Mouse (Mus musculus): ENCODE results near the gene Creb5. TPM values are rescaled to one million over a fixed set of nuclear protein-coding genes. Genes with fewer than 3 reads are reported as not detected.

Gene Creb5
- polyA plus RNA-seq, 1 experiment from 2014 or later = 10.0 TPM

DNA sequence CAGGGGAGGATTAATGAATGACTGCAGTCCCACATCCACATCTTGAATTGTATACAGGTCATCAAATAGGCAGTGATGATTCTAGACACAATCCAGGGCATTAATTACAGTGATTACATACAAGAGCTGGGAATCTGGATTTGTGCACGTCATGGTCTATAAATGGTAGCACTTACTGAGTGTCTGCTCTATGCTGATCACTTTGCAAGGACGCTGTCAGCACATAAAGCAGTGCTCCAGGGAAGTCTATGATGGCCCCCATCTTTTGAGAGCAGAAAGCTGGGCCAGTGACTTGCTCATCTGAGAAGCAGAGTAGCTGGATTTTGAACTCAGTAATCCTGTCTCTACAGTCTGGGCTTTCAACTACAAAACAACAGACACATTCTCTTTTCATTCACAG, 318.1 kb downstream of the Creb5 start:
- H3K4me2 ChIP-seq (ENCODE audit: low read depth, low read length) = no peak overlapping the region
- no peak for ATAC-seq (ENCODE audit: insufficient read depth, low FRiP score)
- H3K27ac ChIP-seq (ENCODE audit: low read length) = no peak overlapping the region
- no peak overlapping the region for H3K9ac ChIP-seq (ENCODE audit: low read length)
- H3K4me3 ChIP-seq (replicated peaks; ENCODE audit: low read length) = no peak overlapping the region
- no peaks in the 10 kb centered on the region for H3K4me1 ChIP-seq (ENCODE audit: control insufficient read depth, insufficient read depth, low read length)
- H3K27me3 ChIP-seq (ENCODE audit: control insufficient read depth, insufficient read depth, low read length) = no peaks in the 10 kb centered on the region
- 74% methylated on average over 2 of the region's 2 CpGs for WGBS
- H3K9me3 ChIP-seq (replicated peaks; ENCODE audit: control insufficient read depth, low read length) = no peaks in the 10 kb centered on the region
- H3K36me3 ChIP-seq (ENCODE audit: control insufficient read depth, insufficient read depth, low read length) = no peaks in the 10 kb centered on the region

DNA sequence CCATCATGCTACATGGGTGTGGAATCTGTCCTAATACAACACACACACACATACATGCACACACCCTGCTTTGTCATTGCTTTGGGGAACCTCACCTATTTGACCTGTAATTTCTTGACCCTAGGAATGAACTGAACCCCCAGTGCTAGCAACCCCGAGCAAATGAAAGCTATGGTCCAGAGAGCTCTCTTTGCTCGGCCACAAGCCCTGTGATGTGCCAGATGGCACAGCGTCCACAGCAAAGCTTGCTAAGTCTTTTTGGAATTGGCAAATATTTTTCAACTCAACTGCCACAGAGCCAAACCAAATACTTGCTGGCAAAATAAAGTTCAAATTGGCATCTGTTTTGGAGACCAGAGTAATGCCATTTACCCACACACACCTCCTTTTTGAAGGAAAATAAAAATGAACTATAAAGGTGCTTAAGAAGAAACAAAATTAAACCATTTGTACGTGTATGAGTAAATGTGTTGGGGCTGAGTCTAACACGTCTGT, 324.4 kb downstream of the Creb5 start:
- Histone ChIP-seq H3K27me3 (ENCODE audit: control insufficient read depth, insufficient read depth, low read length) (no peaks in the 10 kb centered on the region), H3K9me3 (replicated peaks; ENCODE audit: control insufficient read depth, low read length) (no peaks in the 10 kb centered on the region), H3K4me1 (ENCODE audit: control insufficient read depth, insufficient read depth, low read length) (peaks cover 6% of the 10 kb centered on the region; the same call in 1 of the 2 replicates), H3K9ac (ENCODE audit: low read length) (no peak overlapping the region), H3K4me3 (replicated peaks; ENCODE audit: low read length) (no peak overlapping the region), H3K27ac (ENCODE audit: low read length) (no peak overlapping the region), H3K4me2 (ENCODE audit: low read depth, low read length) (no peak overlapping the region), H3K36me3 (ENCODE audit: control insufficient read depth, insufficient read depth, low read length) (no peaks in the 10 kb centered on the region)
- ATAC-seq (ENCODE audit: insufficient read depth, low FRiP score) = no peak
- WGBS = 81% methylated on average over 5 of the region's 5 CpGs

DNA sequence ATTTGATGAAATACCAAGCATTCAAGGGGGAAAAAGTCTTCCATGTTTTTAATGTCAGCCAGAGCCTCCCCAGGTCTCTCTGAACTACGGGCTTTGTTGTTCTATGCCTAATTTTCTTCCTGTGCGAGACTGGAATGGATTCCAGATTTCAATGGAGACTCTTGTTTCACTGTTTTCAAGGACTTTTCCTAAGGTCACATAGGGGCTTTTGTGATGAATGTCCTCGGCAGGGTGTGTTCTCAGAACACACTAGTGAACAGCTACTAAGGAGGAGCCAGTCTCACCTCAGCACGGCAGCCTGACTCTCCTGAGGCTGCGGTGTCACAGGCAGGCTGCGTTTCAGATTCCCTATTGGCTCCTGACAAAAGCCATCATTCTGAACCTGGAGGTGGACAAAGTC, 325.6 kb downstream of the Creb5 start:
- no peak overlapping the region for H3K9ac ChIP-seq (ENCODE audit: low read length)
- ATAC-seq (ENCODE audit: insufficient read depth, low FRiP score) = no peak
- H3K4me3 ChIP-seq (replicated peaks; ENCODE audit: low read length) = no peak overlapping the region
- no peak overlapping the region for H3K27ac ChIP-seq (ENCODE audit: low read length)
- no peaks in the 10 kb centered on the region for H3K36me3 ChIP-seq (ENCODE audit: control insufficient read depth, insufficient read depth, low read length)
- H3K27me3 ChIP-seq (ENCODE audit: control insufficient read depth, insufficient read depth, low read length) = no peaks in the 10 kb centered on the region
- no peaks in the 10 kb centered on the region for H3K9me3 ChIP-seq (replicated peaks; ENCODE audit: control insufficient read depth, low read length)
- H3K4me2 ChIP-seq (ENCODE audit: low read depth, low read length) = no peak overlapping the region
- H3K4me1 ChIP-seq (ENCODE audit: control insufficient read depth, insufficient read depth, low read length) = peaks cover 6% of the 10 kb centered on the region; the same call in 1 of the 2 replicates
- 39% methylated on average over 6 of the region's 6 CpGs for WGBS

DNA sequence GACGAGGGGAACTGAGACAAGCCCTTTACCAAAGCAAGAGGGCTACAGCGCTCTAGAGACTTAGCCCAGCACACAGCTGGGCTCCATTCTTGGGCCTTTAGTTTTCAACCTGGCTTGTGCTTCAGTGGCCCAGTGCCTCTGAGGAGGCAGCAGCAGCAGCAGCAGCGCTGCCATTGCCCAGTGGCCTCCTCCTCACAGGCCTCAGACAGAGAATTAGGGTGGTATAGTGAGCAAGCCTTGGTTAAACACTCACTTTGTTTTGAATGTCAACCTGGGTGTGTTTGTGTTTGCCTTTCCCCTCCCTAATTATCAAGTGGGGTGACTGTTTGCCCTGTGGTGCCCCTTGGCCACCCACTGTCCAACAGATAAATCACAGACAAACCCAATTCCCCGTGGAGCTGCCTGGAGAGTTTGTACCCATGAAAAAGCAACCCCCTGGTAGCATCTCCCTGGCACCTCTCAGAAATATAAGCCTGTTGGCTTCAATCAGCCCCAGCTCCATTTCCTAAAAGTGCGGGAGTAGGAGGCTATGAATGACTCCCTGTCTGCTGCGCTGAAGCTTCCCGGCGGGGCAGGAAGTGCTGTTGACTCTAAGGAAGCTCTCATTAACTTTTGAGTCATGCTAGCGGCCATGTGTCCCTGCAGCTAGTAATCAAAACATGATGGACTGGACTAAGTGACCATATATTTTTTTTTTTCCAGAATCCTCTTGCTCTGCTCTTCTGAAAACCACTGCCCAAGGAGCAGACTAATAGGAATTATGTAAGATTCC, 328.6 kb downstream of the Creb5 start:
- Histone ChIP-seq H3K27ac (ENCODE audit: low read length) (peak overlapping the region; percentile 31; the same call in 1 of the 2 replicates), H3K9ac (ENCODE audit: low read length) (no peak overlapping the region), H3K4me3 (replicated peaks; ENCODE audit: low read length) (no peak overlapping the region), H3K4me1 (ENCODE audit: control insufficient read depth, insufficient read depth, low read length) (peaks cover 7% of the 10 kb centered on the region; the same call in 1 of the 2 replicates), H3K27me3 (ENCODE audit: control insufficient read depth, insufficient read depth, low read length) (no peaks in the 10 kb centered on the region), H3K36me3 (ENCODE audit: control insufficient read depth, insufficient read depth, low read length) (no peaks in the 10 kb centered on the region), H3K4me2 (ENCODE audit: low read depth, low read length) (no peak overlapping the region), H3K9me3 (replicated peaks; ENCODE audit: control insufficient read depth, low read length) (no peaks in the 10 kb centered on the region)
- ATAC-seq (ENCODE audit: insufficient read depth, low FRiP score) = no peak
- WGBS = 45% methylated on average over 9 of the region's 9 CpGs

DNA sequence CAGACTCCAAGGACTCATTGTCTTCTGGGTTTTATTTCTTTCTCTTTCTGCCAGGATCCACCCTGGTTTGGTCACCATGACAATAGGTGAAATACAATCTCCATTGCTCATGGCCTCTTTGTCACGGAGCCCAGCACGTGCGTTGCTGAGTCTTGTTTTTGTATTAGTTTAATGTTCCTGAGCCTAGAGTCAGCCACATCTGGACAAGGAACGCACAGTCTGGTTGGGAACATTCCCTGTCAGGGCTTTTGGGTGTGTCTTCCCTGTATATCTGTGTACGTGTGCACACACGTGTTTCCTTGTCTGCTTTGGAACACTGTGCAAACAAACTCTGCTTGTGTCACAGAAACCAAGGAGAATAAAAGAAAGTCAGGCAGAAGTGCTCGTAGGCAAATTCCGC, 331.1 kb downstream of the Creb5 start:
- Histone ChIP-seq H3K4me3 (replicated peaks; ENCODE audit: low read length) (no peak overlapping the region), H3K4me2 (ENCODE audit: low read depth, low read length) (no peak overlapping the region), H3K9ac (ENCODE audit: low read length) (no peak overlapping the region), H3K36me3 (ENCODE audit: control insufficient read depth, insufficient read depth, low read length) (no peaks in the 10 kb centered on the region), H3K9me3 (replicated peaks; ENCODE audit: control insufficient read depth, low read length) (no peaks in the 10 kb centered on the region), H3K27me3 (ENCODE audit: control insufficient read depth, insufficient read depth, low read length) (no peaks in the 10 kb centered on the region), H3K4me1 (ENCODE audit: control insufficient read depth, insufficient read depth, low read length) (0 out of 2 replicates have a peak, but pooled peaks cover 3% of the 10 kb centered on the region), H3K27ac (ENCODE audit: low read length) (peak overlapping the region; percentile 12)
- WGBS = 54% methylated on average over 8 of the region's 8 CpGs
- ATAC-seq (ENCODE audit: insufficient read depth, low FRiP score) = peak; percentile 69

DNA sequence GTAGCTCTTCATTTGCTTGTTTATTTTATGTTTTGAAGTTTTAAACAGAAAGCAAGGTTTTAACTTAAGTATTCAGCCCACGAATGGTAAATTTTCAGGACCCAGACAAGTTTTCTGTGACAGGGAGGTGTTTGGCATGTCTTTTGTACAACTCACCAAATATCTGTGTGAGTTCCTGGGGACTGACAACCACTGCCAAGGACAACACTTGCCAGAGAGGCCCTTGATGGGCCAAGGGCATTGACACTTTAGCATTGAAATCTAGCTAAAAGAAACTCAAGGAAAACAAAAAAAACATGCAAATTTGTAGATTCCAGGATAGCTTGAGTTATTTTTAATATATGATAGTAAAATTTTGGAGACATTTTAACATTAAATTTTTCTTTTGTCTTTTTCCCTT, 332.6 kb downstream of the Creb5 start:
- no peaks in the 10 kb centered on the region for H3K36me3 ChIP-seq (ENCODE audit: control insufficient read depth, insufficient read depth, low read length)
- no peak overlapping the region for H3K9ac ChIP-seq (ENCODE audit: low read length)
- 0 out of 2 replicates have a peak, but pooled peaks cover 3% of the 10 kb centered on the region for H3K4me1 ChIP-seq (ENCODE audit: control insufficient read depth, insufficient read depth, low read length)
- ATAC-seq (ENCODE audit: insufficient read depth, low FRiP score) = no peak
- H3K4me2 ChIP-seq (ENCODE audit: low read depth, low read length) = no peak overlapping the region
- no peak overlapping the region for H3K27ac ChIP-seq (ENCODE audit: low read length)
- WGBS = 73% methylated on average over 1 of the region's 1 CpGs
- no peak overlapping the region for H3K4me3 ChIP-seq (replicated peaks; ENCODE audit: low read length)
- no peaks in the 10 kb centered on the region for H3K9me3 ChIP-seq (replicated peaks; ENCODE audit: control insufficient read depth, low read length)
- no peaks in the 10 kb centered on the region for H3K27me3 ChIP-seq (ENCODE audit: control insufficient read depth, insufficient read depth, low read length)

DNA sequence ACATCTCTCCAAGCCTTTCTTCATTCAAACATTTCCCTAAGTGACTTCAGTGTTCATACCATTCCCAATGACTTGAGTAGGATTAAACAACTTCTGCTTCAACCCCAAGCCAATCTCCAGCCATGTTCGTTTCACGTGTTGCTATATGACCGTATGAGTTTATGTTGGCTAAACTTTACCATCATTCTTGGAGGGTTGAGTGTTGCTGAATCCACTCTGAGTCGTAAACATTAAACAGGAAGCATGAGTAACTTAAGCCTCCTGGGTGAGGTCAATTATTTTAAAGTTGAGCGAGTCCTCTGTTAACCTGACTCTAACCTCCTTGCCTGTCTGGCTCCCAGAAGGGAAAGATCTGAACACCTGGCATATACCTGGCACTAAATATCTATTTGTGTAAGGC, 334.2 kb downstream of the Creb5 start:
- H3K4me2 ChIP-seq (ENCODE audit: low read depth, low read length) = no peak overlapping the region
- no peaks in the 10 kb centered on the region for H3K9me3 ChIP-seq (replicated peaks; ENCODE audit: control insufficient read depth, low read length)
- H3K9ac ChIP-seq (ENCODE audit: low read length) = no peak overlapping the region
- H3K36me3 ChIP-seq (ENCODE audit: control insufficient read depth, insufficient read depth, low read length) = no peaks in the 10 kb centered on the region
- no peaks in the 10 kb centered on the region for H3K27me3 ChIP-seq (ENCODE audit: control insufficient read depth, insufficient read depth, low read length)
- 54% methylated on average over 5 of the region's 5 CpGs for WGBS
- no peak for ATAC-seq (ENCODE audit: insufficient read depth, low FRiP score)
- H3K4me1 ChIP-seq (ENCODE audit: control insufficient read depth, insufficient read depth, low read length) = 0 out of 2 replicates have a peak, but pooled peaks cover 3% of the 10 kb centered on the region
- no peak overlapping the region for H3K27ac ChIP-seq (ENCODE audit: low read length)
- H3K4me3 ChIP-seq (replicated peaks; ENCODE audit: low read length) = no peak overlapping the region

DNA sequence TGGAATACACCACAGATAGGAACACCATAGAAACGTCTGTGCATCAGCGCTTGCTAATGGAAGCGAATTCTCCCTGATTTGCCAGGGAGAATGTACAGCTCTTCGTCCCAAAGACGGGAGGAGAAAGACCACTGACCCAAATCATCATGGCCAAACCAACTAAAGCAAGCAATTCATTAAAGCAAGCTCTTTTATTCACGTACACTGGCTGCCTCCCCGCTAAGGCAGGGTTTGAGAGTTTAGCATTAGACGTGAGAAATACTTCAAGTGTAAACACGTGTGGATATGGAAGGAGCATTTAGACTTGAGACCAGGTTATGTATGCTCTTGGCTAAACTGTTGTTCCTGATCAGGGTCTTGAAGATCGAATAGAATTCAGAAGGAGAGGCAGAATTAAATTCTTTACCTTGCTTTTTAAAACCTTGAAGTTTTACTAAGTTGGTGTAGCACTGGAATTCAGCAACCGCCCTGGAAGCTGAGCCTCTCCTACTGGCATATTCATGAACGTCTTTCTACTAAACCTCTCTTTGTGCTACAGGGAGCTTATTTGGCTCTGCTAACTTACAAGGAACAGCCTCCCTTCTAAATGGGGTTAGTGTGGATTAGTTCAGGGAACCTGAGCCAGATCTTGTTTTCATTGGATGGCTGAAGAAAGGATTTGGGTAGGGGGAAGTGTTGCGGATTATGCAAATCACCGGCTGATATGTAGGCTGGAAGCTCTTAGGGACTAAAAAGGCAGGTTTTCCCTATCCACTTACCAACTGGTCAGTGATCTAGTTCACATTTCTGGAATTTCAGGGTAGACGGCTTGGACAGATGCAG, 337.6 kb downstream of the Creb5 start:
- Histone ChIP-seq H3K27me3 (ENCODE audit: control insufficient read depth, insufficient read depth, low read length) (no peaks in the 10 kb centered on the region), H3K27ac (ENCODE audit: low read length) (no peak overlapping the region), H3K9ac (ENCODE audit: low read length) (no peak overlapping the region), H3K36me3 (ENCODE audit: control insufficient read depth, insufficient read depth, low read length) (no peaks in the 10 kb centered on the region), H3K4me3 (replicated peaks; ENCODE audit: low read length) (no peak overlapping the region), H3K4me1 (ENCODE audit: control insufficient read depth, insufficient read depth, low read length) (0 out of 2 replicates have a peak, but pooled peaks cover 3% of the 10 kb centered on the region), H3K4me2 (ENCODE audit: low read depth, low read length) (no peak overlapping the region), H3K9me3 (replicated peaks; ENCODE audit: control insufficient read depth, low read length) (no peaks in the 10 kb centered on the region)
- WGBS = 67% methylated on average over 15 of the region's 15 CpGs
- no peak for ATAC-seq (ENCODE audit: insufficient read depth, low FRiP score)

DNA sequence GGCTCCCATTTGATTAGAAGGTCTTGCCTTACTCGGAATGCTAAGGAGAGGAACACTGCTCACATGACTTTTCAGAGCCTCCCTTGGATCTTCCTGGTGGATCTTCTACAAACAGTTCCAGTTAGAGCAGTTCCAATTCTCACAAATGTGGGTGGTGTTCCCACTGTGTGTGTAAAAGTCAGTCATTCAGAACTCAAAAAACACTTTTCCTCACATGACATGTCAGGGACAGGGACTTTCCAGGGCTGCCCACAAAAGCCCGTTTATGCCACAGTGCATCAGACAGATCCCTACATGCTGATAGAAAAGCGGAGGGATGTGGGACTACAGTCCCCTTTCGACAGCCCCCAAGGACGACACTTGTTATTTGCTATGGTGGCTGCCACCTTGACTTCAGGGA, 339.0 kb downstream of the Creb5 start:
- WGBS = 84% methylated on average over 5 of the region's 5 CpGs

More for the DNA sequence above, 339.0 kb downstream of the Creb5 start:
- Histone ChIP-seq H3K36me3 (ENCODE audit: control insufficient read depth, insufficient read depth, low read length) (no peaks in the 10 kb centered on the region), H3K4me3 (replicated peaks; ENCODE audit: low read length) (no peak overlapping the region), H3K9me3 (replicated peaks; ENCODE audit: control insufficient read depth, low read length) (no peaks in the 10 kb centered on the region), H3K27ac (ENCODE audit: low read length) (no peak overlapping the region), H3K27me3 (ENCODE audit: control insufficient read depth, insufficient read depth, low read length) (no peaks in the 10 kb centered on the region), H3K4me1 (ENCODE audit: control insufficient read depth, insufficient read depth, low read length) (no peaks in the 10 kb centered on the region), H3K4me2 (ENCODE audit: low read depth, low read length) (no peak overlapping the region), H3K9ac (ENCODE audit: low read length) (no peak overlapping the region)
- ATAC-seq (ENCODE audit: insufficient read depth, low FRiP score) = no peak
